Mouse (Mus musculus) bone marrow macrophage, adult 2 months (primary cell): ENCODE data around the gene Zfp423.

ENCODE experiments used
- CTCF ChIP-seq: IDR thresholded peaks from 2 replicates; pipeline ENCODE4 v1.5.1; 2012; ENCODE audit warnings: low read depth, mild to moderate bottlenecking, low read length, moderate library complexity
- POLR2A ChIP-seq: IDR thresholded peaks from 2 replicates; pipeline ENCODE4 v1.6.1; 2012; ENCODE audit warnings: mild to moderate bottlenecking, low read depth, low read length, borderline replicate concordance

- no peak for TF ChIP-seq CTCF
- TF ChIP-seq POLR2A = no peak
These were observed 55.3 kb downstream of the Zfp423 start for GRCm38 (mm10) chr8:87904108-87904507.
